Mouse (Mus musculus): Measurements from ENCODE around the gene Atxn7l2. TPM values are rescaled to one million over a fixed set of nuclear protein-coding genes. Genes with fewer than 3 reads are reported as not detected.

Atxn7l2 gene
- 35.0 and 51.9 TPM in 2 replicates for polyA plus RNA-seq (2012)

DNA sequence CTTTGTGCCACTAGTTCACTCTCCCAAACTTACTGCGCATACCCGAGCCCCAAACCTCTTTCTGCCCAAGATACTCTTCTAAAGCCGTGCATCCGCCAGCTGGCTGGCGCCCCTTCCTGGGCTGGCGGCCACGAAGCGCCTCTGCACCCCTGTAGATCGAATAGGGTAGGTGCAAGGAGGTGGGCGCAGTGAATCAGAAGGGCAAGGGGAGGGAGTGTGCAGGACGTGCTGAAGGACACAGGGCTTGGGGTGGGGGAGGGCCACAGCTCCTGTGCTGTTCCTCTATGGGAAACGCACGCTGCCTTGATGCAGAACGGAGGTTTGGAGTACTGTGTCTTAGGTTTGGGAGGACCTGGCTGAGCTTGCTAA, at the start of gene Atxn7l2:
Atxn7l2 (minus strand) TSS at position 164 of the 369 bp plus-strand sequence.

DNA sequence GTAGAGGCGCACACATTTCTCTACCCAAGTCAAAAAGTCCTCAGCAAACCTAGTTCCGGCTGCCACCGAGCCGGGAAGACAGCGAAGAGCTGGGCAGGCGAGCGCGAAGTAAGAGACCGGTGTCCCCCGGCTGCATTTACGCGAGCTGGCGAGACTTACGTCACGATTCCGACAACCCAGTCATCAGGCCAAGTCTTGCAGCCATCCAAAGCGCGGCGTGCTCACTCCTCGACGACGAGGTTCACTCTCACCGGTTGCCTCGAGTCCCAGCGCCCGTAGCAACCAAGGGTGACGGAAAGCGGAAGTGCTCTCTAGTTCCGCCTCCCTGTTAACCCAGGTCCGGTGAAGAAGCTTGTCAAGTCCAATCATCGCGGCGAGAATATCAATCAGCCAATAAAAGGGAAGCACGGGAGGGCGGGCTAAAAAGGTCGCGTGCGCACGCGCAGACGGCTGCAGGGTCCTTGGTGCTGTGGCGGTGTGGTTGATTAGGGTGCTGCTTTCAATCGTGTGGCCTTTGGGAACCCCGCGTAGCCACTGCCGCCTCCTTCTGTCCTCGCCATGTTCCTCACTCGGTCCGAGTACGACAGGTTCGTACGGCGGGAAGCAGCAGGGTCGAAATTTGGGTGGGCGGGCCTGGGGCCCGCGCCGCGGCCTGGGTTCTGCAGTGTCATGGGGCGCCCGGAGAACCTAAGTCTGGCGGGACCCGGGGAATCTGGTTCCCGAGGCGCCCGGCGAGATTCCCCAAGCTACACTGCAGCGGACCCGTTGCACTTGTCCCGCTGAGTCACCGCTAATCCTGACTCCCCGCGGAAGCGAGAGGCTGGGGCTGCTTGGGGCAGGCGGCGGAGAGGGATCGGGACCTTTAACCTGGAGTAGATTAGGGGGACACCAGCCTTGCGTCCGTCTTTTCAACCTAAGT, 46.2 kb upstream of the Atxn7l2 start, which contains the start of gene Psma5:
Psma5 (plus strand) TSS at position 208 of the 919 bp plus-strand sequence.

DNA sequence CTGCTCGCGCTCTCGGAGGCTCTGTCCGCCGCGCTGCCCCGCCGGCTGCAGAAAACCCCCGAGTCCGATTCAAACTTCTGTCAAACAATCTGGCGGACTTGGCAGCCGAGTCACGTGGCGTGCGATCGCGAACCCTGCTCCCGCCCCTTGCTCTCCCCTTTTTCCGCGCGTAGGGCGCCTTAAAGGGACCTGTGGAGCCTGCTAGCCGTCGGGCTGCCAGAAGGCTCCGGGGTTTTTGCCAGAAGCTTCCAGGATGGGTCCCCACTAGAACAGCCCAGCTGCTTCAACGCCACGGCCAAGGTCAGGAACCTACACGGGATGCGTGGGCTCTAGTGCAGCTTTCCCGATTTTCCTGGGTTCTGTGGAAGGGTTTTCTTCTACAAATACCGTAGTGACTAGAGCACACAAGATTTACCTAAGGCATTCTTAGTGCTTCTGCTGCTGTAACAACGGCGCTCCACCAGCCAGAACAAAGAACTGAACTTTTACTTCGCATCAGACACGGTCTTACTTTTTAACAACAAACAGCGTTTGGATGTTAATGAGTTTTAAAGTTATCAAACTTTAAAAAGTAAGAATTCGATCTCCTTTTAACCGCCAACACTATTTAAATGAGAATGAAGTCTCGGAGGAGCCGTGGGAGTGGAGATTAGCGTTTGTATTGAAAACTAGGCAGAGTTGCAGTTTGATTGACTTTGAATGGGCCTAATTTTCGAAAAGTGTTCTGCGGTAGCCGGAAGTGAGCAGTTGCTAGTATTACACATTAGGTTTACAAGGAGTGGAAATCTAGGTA, 16.0 kb upstream of the Atxn7l2 start, which contains the start of gene Sypl2:
Sypl2 (minus strand) TSS at position 91 of the 793 bp plus-strand sequence.

DNA sequence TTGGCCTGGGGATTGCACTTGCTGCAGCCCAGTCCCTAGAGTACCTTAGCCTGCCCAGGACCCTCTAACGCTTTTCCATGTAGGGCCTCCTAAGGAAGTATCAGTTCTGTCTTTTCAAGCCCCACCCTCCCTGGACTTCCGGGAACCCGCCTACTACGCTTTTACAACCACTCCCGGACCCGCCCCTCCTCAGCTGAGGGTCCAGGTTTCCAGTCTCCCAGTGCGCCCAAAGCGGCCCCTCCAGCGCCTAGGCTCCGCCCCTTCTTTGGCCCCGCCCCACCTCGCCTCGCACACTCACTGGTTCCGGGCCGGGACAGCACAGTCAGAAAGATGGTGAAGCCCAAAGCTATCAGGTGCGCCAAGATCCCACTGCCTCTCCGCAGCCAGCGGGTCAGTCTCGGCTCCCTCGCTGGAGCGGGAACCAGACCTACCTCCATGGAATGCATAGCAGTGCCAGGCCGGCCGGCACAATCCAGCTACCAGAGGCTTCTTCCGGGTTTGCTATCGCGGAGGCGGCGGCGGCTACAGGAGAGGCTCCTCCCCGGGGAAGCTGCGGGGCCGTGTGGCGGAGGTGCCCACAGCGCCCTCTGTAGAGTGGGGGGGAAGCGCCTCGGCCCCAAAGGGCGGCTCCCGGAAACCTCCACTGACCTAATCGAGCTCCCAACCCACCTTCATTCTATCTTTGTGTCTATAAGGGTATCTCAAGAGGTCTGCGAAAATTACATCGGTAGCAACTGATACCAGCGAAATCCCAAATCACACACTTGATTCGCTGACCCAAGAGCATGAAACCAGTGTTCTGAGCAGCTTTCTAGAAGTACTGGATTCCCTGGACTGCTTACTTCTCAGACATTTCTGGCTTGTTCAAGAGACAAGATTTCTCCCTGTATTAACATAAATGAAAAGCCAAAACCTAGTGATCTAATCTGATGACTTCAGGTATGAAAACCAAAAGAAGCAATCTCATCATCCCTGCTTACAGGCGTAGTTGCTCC, 10.1 kb downstream of the Atxn7l2 start, which contains the start of gene Cyb561d1:
Cyb561d1 (minus strand) TSS at position 884 of the 995 bp plus-strand sequence.

DNA sequence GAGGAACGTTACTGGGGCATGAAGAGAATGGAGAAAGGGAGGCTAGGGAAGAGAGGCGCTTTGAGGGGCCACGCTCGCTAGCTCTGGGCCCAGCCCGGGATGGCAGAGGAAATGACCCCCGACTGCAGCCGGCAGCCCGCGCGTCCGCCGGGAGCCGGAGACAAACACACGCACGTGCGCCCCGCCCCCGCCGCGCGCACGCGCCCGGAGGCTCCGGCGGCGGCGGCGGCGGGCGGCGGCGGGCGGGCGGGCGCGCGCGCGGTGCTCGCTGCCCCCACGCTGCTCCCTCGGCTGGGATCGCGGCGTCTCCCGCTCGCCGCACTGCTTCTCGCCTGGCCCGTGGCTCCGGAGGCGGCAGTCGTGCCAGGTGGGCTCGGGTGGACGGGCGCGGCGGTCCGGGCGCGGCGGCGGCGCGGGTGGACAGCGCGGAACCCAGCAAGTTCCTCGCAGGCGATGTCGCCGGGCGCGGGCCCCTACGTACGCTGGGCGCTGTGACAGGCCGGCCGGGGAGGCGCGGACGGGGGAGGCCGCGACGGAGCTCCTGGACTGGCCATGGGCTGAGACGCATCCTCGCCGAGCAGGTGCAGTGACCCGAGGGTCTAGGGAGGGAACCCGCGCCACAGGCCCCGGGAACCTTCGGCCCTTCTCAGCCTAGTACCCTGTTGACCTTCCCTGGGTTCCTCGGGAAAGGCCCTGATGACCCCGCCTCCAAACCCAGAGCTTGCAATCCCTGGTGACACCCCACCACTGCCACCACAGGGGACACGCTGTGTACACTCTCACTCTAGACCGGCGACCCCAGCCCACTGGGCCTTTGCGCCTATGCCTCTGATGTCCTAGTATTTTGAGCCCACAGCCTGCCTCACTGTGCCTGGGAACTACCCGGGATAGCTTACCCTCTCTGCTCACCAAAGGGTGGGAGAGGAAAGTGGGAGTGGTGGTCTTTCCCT, 24.4 kb downstream of the Atxn7l2 start, which contains the start of gene Amigo1:
Amigo1 (plus strand) TSS at position 238 of the 950 bp plus-strand sequence.

DNA sequence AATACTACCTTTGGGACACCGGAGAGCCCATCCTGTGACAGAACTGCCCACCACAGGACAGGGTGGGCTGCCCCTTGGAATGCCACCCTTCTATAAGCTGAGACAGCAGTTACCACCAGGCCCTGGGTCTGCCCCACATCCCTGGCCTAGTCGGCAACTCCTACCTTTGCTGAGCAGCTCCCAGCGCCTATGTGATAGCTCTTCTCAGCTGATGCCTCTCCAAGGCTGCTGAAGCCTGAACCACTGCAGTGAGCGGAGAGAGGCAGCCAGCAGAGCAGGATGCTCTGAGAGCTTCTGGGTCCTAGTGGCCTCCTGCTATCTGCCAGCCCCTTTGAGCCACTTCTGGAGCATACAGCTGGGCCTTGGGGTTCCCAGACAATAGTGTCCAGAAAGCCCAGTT, 56.1 kb downstream of the Atxn7l2 start, which contains the start of gene Gpr61:
Gpr61 (minus strand) TSS at position 227 of the 400 bp plus-strand sequence.

Other genes with a start within 250 kb of the Atxn7l2 start
- not detected in 2 replicates for gene Gstm3, start 241.7 kb downstream of the Atxn7l2 start, polyA plus RNA-seq (2012)
- 0.16 and 0.23 TPM in 2 replicates for gene Gstm2, start 224.5 kb downstream of the Atxn7l2 start, polyA plus RNA-seq (2012)
- 1,063 and 2,187 TPM in 2 replicates for gene Gstm1, start 193.0 kb downstream of the Atxn7l2 start, polyA plus RNA-seq (2012)
- gene Gstm4, start 166.0 kb downstream of the Atxn7l2 start, polyA plus RNA-seq (2012), result 2.9 and 4.4 TPM in 2 replicates
- 238 and 248 TPM in 2 replicates for gene Ampd2, start 124.3 kb downstream of the Atxn7l2 start, polyA plus RNA-seq (2012)
- 0.36 and 1.00 TPM in 2 replicates for gene Gnat2, start 118.1 kb downstream of the Atxn7l2 start, polyA plus RNA-seq (2012)
- 16.4 and 17.1 TPM in 2 replicates for gene Gnai3, start 64.8 kb downstream of the Atxn7l2 start, polyA plus RNA-seq (2012)
- not detected in 2 replicates for gene Gpr61, start 56.1 kb downstream of the Atxn7l2 start, polyA plus RNA-seq (2012)
- 3.5 and 4.2 TPM in 2 replicates for gene Amigo1, start 24.6 kb downstream of the Atxn7l2 start, polyA plus RNA-seq (2012)
- gene Cyb561d1, start 9.7 kb downstream of the Atxn7l2 start, polyA plus RNA-seq (2012), result 6.5 and 6.8 TPM in 2 replicates
- gene Sypl2, start 15.7 kb upstream of the Atxn7l2 start, polyA plus RNA-seq (2012), result 0.16 TPM in 1 of 2 replicates, not detected in the other
- gene Psma5, start 46.0 kb upstream of the Atxn7l2 start, polyA plus RNA-seq (2012), result 4.4 and 5.0 TPM in 2 replicates
- gene Sort1, start 73.1 kb upstream of the Atxn7l2 start, polyA plus RNA-seq (2012), result 16.8 and 24.8 TPM in 2 replicates
- gene Mybphl, start 154.0 kb upstream of the Atxn7l2 start, polyA plus RNA-seq (2012), result not detected in 2 replicates
- 21.2 and 22.0 TPM in 2 replicates for gene Psrc1, start 172.9 kb upstream of the Atxn7l2 start, polyA plus RNA-seq (2012)
- gene Celsr2, start 204.6 kb upstream of the Atxn7l2 start, polyA plus RNA-seq (2012), result 6.3 and 9.8 TPM in 2 replicates
- gene Sars, start 234.3 kb upstream of the Atxn7l2 start, polyA plus RNA-seq (2012), result 70.3 and 84.5 TPM in 2 replicates

Data from megakaryocyte-erythroid progenitor cell, adult 5 weeks (primary cell).